Mouse (Mus musculus) heart, embryonic 12.5 days (tissue): Measurements from ENCODE around the gene Simc1. TPM values are rescaled to one million over a fixed set of nuclear protein-coding genes. Genes with fewer than 3 reads are reported as not detected.

Experiments used
- ATAC-seq: fragments of 200-750 bp; cut with Nextera tagmentation; 2 replicates; pipeline ENCODE4 v1.8.0; 2017; ENCODE audit warnings: moderate TSS enrichment, moderate library complexity; ENCODE audit not compliant: insufficient number of reproducible peaks, low FRiP score
- H3K27ac ChIP-seq: fragments of 300-500 bp; sonication (generic); 2 replicates; pipeline ENCODE4 v1.5.1; 2016; ENCODE audit warnings: mild to moderate bottlenecking, moderate library complexity; ENCODE audit not compliant: poor library complexity, severe bottlenecking
- H3K27me3 ChIP-seq: fragments of 300-500 bp; sonication (generic); replicated peaks from 2 replicates; pipeline ENCODE4 v1.6.1; 2016; ENCODE audit warnings: mild to moderate bottlenecking, moderate library complexity
- H3K36me3 ChIP-seq: fragments of 300-500 bp; sonication (generic); 2 replicates; pipeline ENCODE4 v1.6.1; 2016; ENCODE audit warnings: mild to moderate bottlenecking, moderate library complexity
- H3K4me1 ChIP-seq: fragments of 300-500 bp; sonication (generic); replicated peaks from 2 replicates; pipeline ENCODE4 v1.6.1; 2016; ENCODE audit warnings: mild to moderate bottlenecking
- H3K4me2 ChIP-seq: fragments of 300-500 bp; sonication (generic); 2 replicates; pipeline ENCODE4 v1.6.1; 2016; ENCODE audit warnings: mild to moderate bottlenecking, moderate library complexity
- H3K4me3 ChIP-seq: fragments of 300-500 bp; sonication (generic); 2 replicates; pipeline ENCODE4 v1.5.1; 2016; ENCODE audit warnings: mild to moderate bottlenecking
- H3K9ac ChIP-seq: fragments of 300-500 bp; sonication (generic); 2 replicates; pipeline ENCODE4 v1.6.1; 2016; ENCODE audit warnings: mild to moderate bottlenecking, moderate library complexity
- H3K9me3 ChIP-seq: fragments of 300-500 bp; sonication (generic); replicated peaks from 2 replicates; pipeline ENCODE4 v1.6.1; 2016; ENCODE audit warnings: mild to moderate bottlenecking, moderate library complexity
- WGBS: fragments of 180-500 bp; shearing (Covaris S2); methylation state at CpG from one replicate; pipeline ENCODE4 v1.1.7; 2016; 5-methylcytosine and 5-hydroxymethylcytosine counted together
- polyA plus RNA-seq: library from polyadenylated mRNA; unstranded; fragments of >200 nt; fragmentation: Nextera tagmentation; extraction: Ambion mirVana; gene quantifications from 2 replicates; pipeline ENCODE4 v1.2.1, GENCODE M21; 2016

Gene Simc1
- polyA plus RNA-seq, 1 experiment from 2014 or later: 6.6 TPM

- whole genome bisulfite sequencing: 71% methylated on average over 4 of the region's 4 CpGs
- ATAC-seq: no peak
- Histone ChIP-seq H3K27me3 (no peaks in the 10 kb centered on the region), H3K4me2 (no peak overlapping the region), H3K36me3 (no peaks in the 10 kb centered on the region), H3K4me3 (no peak overlapping the region), H3K9ac (no peak overlapping the region), H3K4me1 (peaks cover 15% of the 10 kb centered on the region), H3K9me3 (no peaks in the 10 kb centered on the region), H3K27ac (no peak overlapping the region)
These were observed 67.2 kb downstream of the Simc1 start for GRCm38 (mm10) chr13:54570736-54571135.

- no peak overlapping the region for H3K9ac ChIP-seq
- 43% methylated on average over 2 of the region's 2 CpGs for WGBS
- H3K9me3 ChIP-seq: no peaks in the 10 kb centered on the region
- no peak overlapping the region for H3K4me3 ChIP-seq
- no peak overlapping the region for H3K4me2 ChIP-seq
- H3K27ac ChIP-seq: no peak overlapping the region
- H3K36me3 ChIP-seq: peaks cover 5% of the 10 kb centered on the region; the same call in 1 of the 2 replicates
- peaks cover 21% of the 10 kb centered on the region for H3K4me1 ChIP-seq
- ATAC-seq: no peak
- no peaks in the 10 kb centered on the region for H3K27me3 ChIP-seq
These were observed 68.1 kb downstream of the Simc1 start for GRCm38 (mm10) chr13:54571637-54572036.

DNA sequence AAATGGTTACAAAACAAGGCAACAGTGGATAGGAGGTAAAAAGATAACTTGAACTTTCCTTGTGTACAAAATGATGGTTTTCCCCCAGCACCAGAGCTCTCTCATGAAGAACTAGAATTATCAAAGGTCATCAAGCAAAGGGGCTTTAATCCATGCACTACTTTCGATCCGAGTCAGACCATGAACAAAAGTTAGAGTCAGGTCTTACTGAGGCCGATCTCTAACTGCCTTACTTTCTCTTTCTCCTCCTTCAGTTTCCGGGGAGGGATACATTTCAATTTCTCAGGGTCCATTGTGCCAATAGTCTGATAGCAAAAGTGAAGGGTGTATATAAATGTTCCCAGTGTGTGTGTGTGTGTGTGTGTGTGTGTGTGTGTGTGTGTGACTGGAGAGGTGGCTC, 69.0 kb downstream of the Simc1 start:
- Histone ChIP-seq H3K36me3 (peaks cover 15% of the 10 kb centered on the region), H3K27me3 (no peaks in the 10 kb centered on the region), H3K9me3 (no peaks in the 10 kb centered on the region), H3K4me3 (no peak overlapping the region), H3K4me2 (no peak overlapping the region), H3K4me1 (peaks cover 21% of the 10 kb centered on the region), H3K27ac (no peak overlapping the region), H3K9ac (no peak overlapping the region)
- 68% methylated on average over 4 of the region's 4 CpGs for WGBS
- no peak for ATAC-seq

DNA sequence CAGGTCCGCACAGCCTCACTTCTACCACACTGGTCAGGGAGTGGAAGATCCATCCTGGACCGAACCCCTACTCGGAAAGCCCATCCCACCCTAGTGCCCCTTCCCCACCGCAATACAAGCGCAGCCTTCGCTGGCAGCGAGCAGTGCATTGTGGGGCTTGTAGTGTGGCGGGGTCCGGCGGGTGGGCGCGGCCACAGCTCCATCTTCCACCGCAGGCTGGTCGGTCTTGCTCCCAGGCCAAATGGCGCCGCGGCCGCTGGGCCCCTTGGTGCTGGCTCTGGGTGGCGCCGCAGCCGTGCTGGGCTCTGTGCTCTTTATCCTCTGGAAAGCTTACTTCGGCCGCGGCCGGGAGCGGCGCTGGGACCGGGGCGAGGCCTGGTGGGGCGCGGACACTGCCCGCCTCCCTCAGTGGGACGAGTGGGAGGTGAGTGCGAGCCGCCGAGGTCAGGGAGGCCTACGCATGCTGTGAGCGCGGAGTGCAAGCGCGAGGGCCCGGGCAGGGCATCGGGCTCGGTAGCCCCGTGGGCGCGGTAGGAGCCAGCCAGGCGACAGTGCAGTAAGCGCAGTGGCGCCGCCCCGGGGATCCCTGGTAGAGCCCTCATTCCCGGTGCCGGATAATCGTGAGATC, 71.4 kb downstream of the Simc1 start, which contains the start of gene Arl10:
Arl10 (plus strand) TSS at position 162 of the 628 bp plus-strand sequence.
- under 1% methylated on average over 55 of the region's 55 CpGs for WGBS
- Histone ChIP-seq H3K27me3 (no peaks in the 10 kb centered on the region), H3K36me3 (peaks cover 38% of the 10 kb centered on the region), H3K4me3 (peak within 1 kb of the TSS; percentile 72), H3K4me1 (peaks cover 28% of the 10 kb centered on the region), H3K27ac (peak within 1 kb of the TSS; percentile 58), H3K9me3 (no peaks in the 10 kb centered on the region), H3K9ac (peak within 1 kb of the TSS; percentile 89), H3K4me2 (peak within 1 kb of the TSS; percentile 91)
- ATAC-seq: peak; percentile 89

DNA sequence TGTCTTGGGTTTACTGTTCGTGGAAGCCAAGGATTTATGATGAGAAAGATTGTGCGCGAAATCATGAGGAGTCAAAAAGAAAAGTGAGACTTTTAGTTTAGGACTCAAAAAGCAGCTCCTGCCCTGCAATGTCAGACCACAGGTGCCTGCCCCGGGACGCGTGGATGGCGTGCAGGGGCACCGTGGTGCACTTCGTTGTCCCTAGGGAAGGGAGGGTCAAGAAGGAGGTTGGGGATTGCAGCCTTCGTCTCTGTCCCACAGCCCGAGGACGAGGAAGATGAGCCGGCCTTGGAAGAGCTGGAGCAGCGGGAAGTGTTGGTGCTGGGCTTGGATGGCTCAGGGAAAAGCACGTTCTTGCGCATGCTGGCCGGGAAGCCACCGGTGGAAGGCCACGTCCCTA, 71.9 kb downstream of the Simc1 start:
- 2% methylated on average over 19 of the region's 19 CpGs for WGBS
- H3K9me3 ChIP-seq: no peaks in the 10 kb centered on the region
- ATAC-seq: no peak

GRCm38 (mm10) chr13:54577652-54578507, 74.3 kb downstream of the Simc1 start:
- Histone ChIP-seq H3K9ac (no peak overlapping the region), H3K4me2 (no peak overlapping the region), H3K4me1 (peaks cover 22% of the 10 kb centered on the region), H3K27me3 (no peaks in the 10 kb centered on the region), H3K9me3 (no peaks in the 10 kb centered on the region), H3K27ac (no peak overlapping the region), H3K36me3 (peaks cover 67% of the 10 kb centered on the region), H3K4me3 (no peak overlapping the region)
- 76% methylated on average over 21 of the region's 21 CpGs for WGBS
- no peak for ATAC-seq

More for the DNA sequence above, 71.9 kb downstream of the Simc1 start:
- Histone ChIP-seq H3K4me3 (peak overlapping the region; percentile 72), H3K27ac (peak overlapping the region; percentile 58; the same call in 1 of the 2 replicates), H3K9ac (peak overlapping the region; percentile 89), H3K4me1 (peaks cover 28% of the 10 kb centered on the region), H3K27me3 (no peaks in the 10 kb centered on the region), H3K4me2 (peak overlapping the region; percentile 91), H3K36me3 (peaks cover 43% of the 10 kb centered on the region)

DNA sequence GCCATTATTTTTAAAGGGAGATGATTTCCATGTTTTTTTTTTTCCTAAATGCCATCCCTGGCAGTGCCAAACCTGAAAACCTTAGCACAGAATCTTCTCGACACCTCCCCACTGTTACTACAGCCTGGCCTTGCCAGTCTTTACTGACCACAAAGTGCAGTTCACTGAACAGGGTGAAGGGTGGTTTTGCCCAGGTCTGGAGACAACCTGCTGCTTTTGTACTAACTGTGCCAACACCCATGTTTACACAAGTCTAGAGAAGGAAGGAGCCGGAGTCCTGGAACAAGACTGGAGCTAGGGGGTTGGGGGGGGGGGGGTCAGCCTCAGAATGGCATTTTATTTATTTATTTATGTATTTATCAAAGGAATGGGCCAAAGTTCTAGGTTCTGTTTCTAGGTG, 77.8 kb downstream of the Simc1 start:
- Histone ChIP-seq H3K27ac (no peak overlapping the region), H3K27me3 (no peaks in the 10 kb centered on the region), H3K36me3 (peaks cover 99% of the 10 kb centered on the region), H3K4me3 (no peak overlapping the region), H3K9ac (no peak overlapping the region), H3K4me1 (peaks cover 8% of the 10 kb centered on the region; the same call in 1 of the 2 replicates), H3K9me3 (no peaks in the 10 kb centered on the region), H3K4me2 (no peak overlapping the region)
- ATAC-seq: no peak
- 71% methylated on average over 2 of the region's 2 CpGs for WGBS

GRCm38 (mm10) chr13:54582126-54582525, 78.5 kb downstream of the Simc1 start:
- Histone ChIP-seq H3K27ac (no peak overlapping the region), H3K27me3 (no peaks in the 10 kb centered on the region), H3K4me1 (peaks cover 7% of the 10 kb centered on the region; the same call in 1 of the 2 replicates), H3K4me2 (no peak overlapping the region), H3K36me3 (peaks cover 96% of the 10 kb centered on the region), H3K4me3 (no peak overlapping the region), H3K9me3 (no peaks in the 10 kb centered on the region), H3K9ac (no peak overlapping the region)
- ATAC-seq: no peak
- 79% methylated on average over 10 of the region's 10 CpGs for WGBS

DNA sequence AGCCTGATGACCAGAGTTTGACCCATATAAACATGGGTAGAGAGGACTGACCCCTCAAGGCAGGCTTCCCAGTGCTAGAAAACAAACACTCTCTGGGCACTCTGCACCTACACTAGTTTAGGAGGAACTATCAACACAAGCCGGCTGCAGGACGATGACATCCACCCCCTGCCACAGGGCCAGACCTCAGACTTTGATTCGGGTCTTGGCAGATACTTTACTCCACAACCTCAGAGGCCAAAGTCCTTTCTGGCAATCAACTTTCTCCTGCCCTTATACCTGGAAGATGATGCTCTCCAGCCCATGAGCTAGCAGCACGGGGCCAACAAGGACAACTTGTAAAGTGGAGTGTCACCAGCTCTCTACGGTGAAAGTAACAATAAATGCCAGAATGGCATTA, 79.3 kb downstream of the Simc1 start:
- no peak overlapping the region for H3K4me3 ChIP-seq
- H3K9me3 ChIP-seq: no peaks in the 10 kb centered on the region
- peaks cover 93% of the 10 kb centered on the region for H3K36me3 ChIP-seq
- no peak overlapping the region for H3K9ac ChIP-seq
- no peak overlapping the region for H3K4me2 ChIP-seq
- H3K27me3 ChIP-seq: no peaks in the 10 kb centered on the region
- no peak overlapping the region for H3K27ac ChIP-seq
- WGBS: 88% methylated on average over 5 of the region's 5 CpGs
- peaks cover 7% of the 10 kb centered on the region; the same call in 1 of the 2 replicates for H3K4me1 ChIP-seq
- ATAC-seq: no peak

DNA sequence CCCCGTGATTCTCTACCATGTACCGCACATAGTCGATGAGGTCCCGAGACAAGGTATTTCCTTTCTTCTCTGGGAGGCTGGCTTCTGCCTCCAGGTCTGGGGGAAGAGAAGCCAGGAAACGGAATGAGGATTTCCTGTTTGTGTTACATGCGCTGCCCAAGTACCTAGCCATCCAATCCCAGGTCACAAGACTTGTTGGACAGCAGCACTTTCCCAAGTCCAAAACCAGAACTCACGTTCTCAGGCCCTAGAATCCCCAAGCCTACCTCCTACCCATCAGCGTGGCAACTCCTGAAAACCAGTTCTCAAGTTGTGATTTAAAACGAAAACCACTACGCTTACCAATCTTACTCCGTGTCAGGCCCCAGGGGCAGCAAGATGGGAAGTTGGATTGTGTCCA, 82.3 kb downstream of the Simc1 start:
- Histone ChIP-seq H3K4me1 (peaks cover 7% of the 10 kb centered on the region; the same call in 1 of the 2 replicates), H3K4me2 (no peak overlapping the region), H3K27me3 (no peaks in the 10 kb centered on the region), H3K27ac (no peak overlapping the region), H3K9ac (no peak overlapping the region), H3K9me3 (no peaks in the 10 kb centered on the region), H3K36me3 (peaks cover 72% of the 10 kb centered on the region), H3K4me3 (no peak overlapping the region)
- WGBS: 76% methylated on average over 11 of the region's 11 CpGs
- no peak for ATAC-seq

GRCm38 (mm10) chr13:54589414-54589995, 85.9 kb downstream of the Simc1 start:
- Histone ChIP-seq H3K27me3 (no peaks in the 10 kb centered on the region), H3K27ac (no peak overlapping the region), H3K4me1 (peaks cover 17% of the 10 kb centered on the region), H3K9ac (peak overlapping the region; percentile 90), H3K4me2 (peak overlapping the region; percentile 80), H3K9me3 (no peaks in the 10 kb centered on the region), H3K36me3 (peaks cover 45% of the 10 kb centered on the region), H3K4me3 (peak overlapping the region; percentile 89)
- WGBS: under 1% methylated on average over 24 of the region's 24 CpGs
- 0 out of 2 replicates have a peak, but pooled peaks have one; percentile 7 for ATAC-seq
